Mouse (Mus musculus) liver, adult 2 months (tissue): ENCODE data around the gene Phf21b.

ENCODE experiments used
- CTCF ChIP-seq: fragments of 200-500 bp; IDR thresholded peaks from 2 replicates; pipeline ENCODE4 v1.5.1; 2011; ENCODE audit warnings: low read depth, low read length, control low read depth
- POLR2A ChIP-seq: fragments of 200-500 bp; IDR thresholded peaks from 2 replicates; pipeline ENCODE4 v1.6.1; 2011; ENCODE audit warnings: low read length, control low read depth; ENCODE audit not compliant: insufficient read depth; ENCODE audit errors: extremely low read depth

GRCm38 (mm10) chr15:84762712-84763422, 93.0 kb downstream of the Phf21b start:
- TF ChIP-seq CTCF (no peak), POLR2A (no peak)
